Mouse (Mus musculus) CD8-positive naive resting alpha-beta T cell, adult 2 months (primary cell): ENCODE results near the gene Stat2.
A peak's percentile ranks its signal among the peaks of the same experiment; 100 is the strongest.

ENCODE experiments used
- DNase-seq, 2 experiments: peaks; one replicate each; pipeline ENCODE4 v3.0.0; 2022; ENCODE audit warnings: low read depth in 2 of 2, low spot score in 2 of 2

Gene Stat2

DNA sequence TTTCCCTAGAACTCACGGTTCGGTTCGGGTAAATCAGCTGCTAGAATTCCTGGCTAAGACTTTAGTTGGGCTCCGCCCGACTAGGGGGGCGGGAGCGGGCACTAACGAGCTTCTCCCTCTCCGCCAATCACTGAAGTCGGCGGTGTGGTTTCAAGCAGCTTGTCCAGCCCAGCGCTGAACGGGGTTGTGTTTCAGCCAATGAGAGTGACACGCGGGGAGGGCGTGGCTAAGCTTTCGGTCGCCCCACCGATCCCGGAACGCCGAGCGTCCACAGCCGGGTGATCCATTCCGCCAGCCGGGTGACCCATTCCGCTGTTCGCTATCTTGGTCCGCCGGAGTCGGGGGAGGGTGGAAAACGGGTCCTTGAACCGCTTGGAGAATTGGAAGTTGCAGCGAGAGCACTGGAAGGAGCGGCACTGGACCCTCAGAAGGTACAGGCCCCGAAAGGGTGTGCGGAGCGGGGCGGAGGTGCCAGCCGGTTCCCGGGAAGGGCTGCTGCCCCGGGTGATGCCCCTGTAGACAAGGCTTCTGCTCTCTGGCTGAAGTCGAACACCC, at the start of gene Stat2:
Stat2 (plus strand) TSS at position 273 of the 555 bp plus-strand sequence.
- peak; percentile 86 to 88 for DNase-seq

DNA sequence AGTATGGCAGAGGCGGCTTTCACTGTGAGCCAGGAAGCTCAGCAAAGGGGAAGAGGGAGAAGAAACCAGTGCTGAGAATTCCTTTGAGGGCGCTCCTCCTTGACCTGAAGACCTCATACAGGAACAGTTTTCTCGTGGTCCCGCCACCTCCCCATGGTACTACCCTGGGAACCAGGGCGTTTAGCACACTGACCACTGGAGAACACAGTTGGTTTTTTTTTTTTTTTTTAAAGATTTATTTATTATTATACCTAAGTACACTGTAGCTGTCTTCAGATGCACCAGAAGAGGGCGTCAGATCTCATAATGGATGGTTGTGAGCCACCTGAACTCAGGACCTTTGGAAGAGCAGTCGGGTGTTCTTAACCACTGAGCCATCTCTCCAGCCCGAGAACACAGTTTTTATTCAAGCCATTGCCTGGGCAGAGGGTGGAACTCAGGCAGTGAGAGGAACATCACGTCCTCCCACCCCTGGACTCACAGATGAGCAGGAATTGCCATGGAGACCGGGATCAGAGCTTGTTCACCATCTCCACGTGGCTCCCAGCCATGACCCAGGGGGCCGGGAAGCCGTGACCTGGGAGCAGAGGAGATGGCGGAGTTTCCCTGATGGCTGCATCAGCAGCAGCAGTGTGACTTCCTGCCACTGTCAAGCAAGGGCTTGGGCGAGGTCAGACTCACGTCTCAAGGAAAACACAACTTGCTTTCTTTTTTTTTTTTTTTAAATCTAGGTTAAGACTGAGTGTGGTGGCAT, 48.6 kb upstream of the Stat2 start:
- DNase-seq: peak in 1 of 2 experiments; percentile 8

DNA sequence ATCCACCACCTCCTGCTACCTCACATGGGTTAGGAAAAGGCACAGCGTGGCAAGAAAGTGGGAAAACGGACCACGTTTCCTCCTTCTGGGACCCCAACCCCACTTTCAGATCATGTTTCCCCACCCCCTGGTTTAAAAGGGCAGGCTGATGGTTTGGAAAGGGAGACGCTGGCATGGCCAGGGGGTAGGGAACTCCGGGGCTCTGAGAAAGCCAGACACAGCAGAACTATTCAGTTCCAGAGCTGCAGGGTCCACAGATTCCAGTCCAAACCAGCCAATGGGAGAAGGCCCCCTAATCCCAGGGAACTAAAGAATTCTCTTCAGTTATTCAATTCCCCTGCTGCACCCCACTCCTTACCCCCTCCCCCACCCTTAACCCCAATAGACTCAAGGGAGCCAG, 45.3 kb upstream of the Stat2 start:
- no peak for DNase-seq

DNA sequence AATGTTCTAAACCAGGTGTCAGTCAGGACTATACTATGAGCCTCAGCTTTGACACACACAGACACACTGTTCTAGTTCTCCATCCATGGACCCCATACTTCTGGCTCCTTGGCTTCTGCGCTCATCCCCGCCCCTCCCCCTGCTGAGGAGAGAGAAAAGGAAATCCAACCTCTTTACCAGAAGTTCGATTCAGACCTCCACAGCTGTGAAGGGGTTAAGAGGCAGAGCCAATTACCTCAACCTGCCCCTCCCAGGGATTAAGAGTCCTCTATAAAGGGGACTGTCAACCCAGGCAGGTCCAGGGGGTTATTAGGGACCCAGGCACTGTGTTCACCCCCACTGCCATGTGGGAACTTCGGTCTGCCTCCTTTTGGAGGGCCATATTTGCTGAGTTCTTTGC, 44.8 kb upstream of the Stat2 start, which contains the start of gene Mip:
Mip (plus strand) TSS at position 301 of the 400 bp plus-strand sequence.
- DNase-seq: no peak

DNA sequence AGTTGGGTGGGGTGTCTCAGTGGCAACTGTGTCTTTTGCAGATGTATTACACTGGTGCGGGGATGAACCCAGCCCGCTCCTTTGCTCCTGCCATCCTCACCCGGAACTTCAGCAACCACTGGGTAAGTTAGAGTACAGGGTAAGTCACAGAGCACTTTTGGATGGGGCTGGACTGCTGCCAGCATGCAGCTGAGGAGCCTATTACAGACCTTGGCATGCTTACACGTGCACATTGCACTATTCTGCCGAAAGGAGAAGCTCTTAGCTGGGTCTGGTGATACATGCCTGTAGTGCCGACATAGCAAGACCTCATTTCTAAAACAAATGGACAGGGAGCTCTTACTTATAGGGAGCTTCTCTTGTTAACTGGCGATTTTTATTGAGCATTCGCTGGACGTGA, 42.8 kb upstream of the Stat2 start:
- DNase-seq: no peak

DNA sequence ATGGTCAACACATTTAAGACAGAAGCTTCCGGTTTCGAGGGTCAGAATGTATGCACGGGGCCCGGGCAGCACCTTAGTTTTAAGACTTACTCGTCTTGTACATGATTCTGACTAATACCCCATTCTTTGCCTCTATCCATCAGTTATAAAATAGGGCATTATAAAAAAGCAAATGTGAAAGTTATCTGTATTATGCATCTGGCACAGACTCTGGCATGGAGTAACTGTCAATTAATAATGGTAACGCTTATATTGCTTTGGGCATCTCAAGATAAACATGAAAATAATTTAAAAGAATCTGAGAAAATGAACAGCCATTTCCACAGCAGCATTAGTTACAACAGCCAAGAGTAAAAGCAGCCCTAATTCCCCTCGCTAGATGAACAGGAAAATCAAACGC, 42.4 kb upstream of the Stat2 start:
- no peak for DNase-seq

DNA sequence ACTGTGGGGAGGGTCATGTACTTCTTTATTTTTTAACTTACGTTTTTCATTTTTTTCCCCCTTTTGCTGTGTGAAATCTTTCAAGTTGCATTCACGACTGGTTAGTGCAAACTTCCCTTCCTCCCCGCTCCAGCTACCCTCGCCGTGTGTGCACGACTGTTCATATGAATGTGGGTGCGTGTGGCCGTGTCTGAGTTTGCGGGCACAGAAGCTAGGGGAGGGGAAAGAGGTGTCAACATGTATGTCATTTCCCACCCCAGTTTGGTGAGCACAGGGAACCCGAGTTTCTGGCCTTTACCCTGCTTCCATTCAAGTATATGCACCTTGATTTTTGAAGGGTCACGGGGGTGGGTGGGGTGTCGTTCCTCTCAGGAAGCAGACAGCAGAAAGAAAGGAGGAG, 39.8 kb upstream of the Stat2 start:
- peak in 1 of 2 experiments; percentile 20 for DNase-seq

DNA sequence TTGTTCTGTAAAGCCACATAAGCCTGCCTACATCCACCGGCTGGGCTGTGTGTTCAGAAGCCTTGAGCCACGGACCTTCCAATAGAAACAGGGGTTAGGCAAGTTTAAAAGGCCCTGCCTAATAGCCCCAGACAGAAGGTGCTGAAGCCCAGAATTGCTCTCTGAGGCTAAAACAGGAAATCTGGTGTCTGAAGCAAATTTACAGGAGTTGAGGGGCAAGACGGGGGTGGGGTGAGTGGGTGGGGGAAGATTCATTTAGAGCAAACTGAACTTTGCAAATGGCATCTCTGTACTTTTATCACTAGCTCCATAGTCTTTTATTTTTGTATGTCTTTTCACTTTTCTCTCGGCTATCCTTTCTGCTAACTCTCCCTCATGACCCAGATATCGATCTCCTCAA, 39.2 kb upstream of the Stat2 start:
- DNase-seq: no peak

DNA sequence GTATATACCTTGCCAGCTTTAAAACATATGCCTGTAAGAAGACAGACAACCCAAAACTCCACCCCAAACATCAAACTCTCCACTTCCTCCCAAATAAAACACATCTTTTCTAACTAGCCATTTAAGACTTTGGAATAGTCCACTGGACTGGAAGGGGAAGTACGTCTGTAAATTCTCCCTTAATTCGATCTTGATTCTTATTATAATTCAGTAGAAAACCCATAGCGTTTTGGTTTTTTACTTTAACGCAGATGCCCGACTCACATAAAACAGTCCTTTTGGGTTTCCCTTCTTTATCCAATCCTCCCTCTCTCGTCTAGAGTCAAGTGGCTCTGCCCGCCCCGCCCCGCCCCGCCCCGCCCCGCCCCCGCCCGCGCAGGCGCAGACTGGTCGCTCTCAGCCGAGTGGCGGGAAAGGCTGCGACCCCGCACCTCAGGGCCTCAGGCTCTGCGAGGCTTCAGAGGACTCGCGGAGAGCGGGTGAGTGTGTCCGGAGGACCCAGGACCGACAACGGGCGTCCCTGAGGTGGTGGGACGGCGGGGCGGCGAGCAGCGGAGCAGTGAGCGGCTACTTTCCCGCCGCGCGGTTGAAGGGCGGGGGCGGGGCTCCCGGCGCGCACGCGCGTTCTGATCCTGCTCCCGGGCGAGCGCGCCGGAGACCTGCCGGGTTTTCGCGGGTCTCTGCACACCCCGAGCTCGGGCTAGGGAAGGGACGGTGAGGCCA, 38.5 kb upstream of the Stat2 start, which contains the start of gene Timeless:
Timeless (plus strand) TSS at position 369 of the 723 bp plus-strand sequence.
- peak; percentile 83 to 90 for DNase-seq

DNA sequence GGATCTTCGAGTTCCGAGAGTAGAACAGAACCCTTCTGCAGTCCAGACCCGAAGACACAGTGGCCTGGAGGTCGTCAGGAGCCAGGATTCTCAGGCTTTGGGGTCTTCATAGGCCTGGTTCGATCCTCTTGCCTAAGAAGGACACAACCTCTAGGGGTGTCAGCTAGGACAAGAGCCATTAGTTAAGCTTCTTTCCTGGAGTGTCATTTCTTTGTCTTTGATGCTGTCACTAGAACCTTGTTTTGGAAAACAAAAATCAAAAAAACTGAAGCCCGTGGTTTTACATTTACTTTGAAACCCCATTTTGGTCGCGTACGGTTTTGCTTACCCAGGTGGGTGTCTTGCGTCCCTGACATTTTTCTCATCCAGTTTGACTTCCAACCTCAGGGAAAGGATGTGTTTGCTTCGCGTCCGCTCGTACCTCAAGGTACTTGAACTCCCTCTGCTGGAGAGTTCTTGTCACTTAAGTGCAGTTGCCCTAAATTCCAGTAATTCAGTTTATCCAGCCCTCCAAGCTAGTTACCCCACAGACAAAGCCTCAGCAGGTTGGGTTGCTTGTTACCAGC, 37.9 kb upstream of the Stat2 start:
- peak; percentile 53 to 65 for DNase-seq

DNA sequence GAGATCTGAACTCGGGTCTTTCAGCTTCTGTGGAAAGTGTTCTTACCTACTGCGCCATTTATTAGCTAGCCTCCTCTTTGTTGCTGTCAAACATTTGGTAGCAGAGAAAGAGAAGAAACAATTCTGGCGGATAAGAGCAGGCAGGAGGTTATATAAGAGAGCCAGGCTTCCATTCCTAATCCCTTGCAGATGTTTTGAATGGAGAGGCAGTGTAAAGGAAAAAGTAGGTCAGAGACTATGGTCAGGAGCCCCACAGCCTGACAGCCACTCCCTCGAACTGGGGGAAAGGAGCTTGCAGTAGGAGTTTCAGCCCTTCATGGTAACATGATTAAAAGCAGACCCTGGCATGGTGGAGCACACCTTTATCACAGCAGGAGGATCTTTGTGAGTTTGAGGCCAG, 34.0 kb upstream of the Stat2 start:
- no peak for DNase-seq

DNA sequence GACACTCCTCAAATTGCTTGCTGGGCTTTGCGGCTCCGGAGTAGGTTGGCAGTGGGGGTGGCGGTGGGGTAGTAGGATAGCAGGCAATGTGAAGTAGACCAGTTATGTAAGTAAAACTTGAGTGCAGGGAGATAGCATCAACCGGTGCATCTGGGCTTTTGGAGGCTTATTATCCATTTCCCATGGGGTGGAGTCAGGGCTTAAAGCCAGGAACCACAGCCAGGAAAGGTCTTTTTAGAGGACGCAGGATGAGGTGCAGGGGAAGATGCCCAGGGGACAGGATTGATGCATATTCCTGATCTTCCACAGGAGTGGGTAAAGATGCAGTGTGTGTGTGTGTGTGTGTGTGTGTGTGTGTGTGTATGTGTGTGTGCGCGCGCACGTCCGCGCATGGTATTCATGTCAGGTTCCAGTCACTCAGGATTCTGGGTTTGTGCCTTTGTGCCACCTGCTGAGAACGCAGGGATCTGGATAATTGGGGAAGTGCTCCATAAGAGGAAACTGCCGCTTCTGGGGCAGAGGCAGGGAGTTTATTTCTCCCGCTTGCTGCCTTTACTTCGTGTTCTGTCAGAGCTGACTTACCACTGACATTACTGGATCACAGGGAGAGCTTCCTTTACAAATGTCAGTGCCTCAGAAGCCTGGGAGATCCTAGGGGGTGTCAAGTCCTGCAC, 32.4 kb upstream of the Stat2 start:
- no peak for DNase-seq

DNA sequence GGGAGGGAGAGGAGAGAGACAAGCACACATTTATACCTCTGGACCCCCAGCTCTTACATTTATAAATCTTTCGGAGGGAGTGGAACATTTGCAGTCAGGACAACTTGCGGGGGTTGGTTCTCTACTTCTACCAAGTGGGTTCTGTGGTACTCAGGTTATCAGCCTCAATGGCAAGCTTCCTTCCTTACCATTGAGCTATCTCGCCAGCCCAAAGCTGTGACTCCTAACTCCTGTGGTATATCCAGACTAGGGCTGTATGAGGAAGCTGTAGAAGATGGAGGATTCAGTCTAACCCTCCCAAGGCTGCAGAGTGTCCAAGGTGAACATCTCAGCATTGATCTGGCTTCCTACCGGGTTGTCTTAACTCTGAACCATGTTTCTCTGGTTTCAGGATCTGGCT, 31.2 kb upstream of the Stat2 start:
- no peak for DNase-seq

DNA sequence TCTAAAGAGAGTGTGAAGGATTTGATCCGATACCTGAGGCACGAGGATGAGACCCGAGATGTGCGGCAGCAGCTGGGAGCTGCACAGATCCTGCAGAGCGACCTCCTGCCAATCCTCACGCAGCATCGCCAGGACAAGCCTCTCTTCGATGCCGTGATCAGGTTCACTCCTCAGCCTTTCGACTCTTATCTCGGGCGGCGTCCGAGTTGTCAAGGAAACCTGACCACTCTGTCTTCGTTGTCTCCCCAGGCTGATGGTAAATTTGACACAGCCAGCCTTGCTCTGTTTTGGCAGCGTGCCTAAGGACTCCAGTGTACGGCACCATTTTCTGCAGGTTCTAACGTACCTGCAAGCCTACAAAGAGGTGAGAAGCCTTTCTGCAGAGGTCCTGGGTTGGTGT, 30.2 kb upstream of the Stat2 start:
- no peak for DNase-seq

DNA sequence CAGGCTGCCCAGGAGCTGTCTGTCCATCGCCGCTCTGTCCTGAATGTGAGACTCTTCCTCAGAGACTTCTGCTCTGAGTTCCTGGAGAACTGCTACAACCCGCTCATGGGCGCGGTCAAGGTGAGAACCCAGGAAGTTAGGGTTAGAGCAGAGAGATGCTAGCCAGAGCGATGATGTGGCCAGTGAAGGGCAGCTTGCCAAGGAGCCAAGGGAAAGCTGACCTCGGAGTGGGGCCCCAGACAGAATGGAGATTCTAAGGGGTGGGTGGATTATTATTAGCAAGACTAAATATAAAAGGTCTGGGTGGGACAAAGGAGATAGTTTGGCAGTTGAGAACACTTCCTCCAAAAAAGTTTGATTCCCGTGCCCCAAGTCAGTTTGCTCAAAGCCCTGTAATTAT, 27.1 kb upstream of the Stat2 start:
- DNase-seq: no peak

DNA sequence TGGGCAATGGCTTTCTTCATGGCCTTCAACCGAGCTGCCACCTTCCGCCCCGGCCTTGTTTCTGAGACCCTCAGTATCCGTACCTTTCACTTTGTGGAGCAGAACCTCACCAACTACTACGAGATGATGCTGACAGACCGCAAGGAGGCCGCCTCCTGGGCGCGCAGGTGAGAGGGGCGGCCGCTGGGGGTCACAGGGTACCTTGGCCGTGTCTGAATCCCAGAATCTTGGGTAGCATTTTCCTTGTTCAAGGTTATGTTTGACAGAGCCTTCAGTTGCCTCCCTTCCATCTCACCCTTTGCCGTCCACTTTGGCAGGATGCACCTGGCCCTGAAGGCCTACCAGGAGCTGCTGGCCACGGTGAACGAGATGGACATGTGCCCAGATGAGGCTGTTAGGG, 26.2 kb upstream of the Stat2 start:
- no peak for DNase-seq

DNA sequence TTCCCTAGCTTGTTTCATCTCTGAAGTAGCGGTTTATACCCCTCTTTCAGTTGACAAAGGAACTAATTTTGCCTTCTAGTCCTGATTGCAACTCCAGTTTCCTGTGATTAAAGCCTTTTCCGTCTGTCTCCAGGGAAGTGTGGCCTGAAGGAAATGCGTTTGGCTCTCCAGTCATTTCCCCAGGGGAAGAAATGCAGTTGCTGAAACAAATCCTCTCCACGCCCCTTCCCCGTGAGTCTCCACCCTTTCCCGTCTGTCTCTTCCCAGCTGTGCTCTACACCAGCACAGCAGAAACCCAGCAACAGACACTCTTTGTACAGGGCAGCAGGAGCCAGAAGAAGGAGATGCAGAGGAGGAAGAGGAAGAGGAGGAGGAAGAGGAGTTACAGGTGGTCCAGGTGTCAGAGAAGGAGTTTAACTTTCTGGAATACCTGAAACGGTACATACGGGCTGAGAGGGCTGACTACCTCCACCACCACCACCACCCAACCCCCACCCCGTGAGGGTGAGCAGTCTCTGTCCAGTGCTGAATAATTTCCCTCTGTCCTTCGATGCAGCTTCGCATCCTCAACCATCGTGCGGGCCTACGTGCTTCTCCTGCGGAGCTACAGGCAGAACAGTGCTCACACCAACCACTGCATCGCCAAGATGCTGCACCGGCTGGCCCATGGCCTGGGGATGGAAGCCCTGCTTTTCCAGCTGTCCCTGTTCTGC, 23.2 kb upstream of the Stat2 start:
- no peak for DNase-seq

DNA sequence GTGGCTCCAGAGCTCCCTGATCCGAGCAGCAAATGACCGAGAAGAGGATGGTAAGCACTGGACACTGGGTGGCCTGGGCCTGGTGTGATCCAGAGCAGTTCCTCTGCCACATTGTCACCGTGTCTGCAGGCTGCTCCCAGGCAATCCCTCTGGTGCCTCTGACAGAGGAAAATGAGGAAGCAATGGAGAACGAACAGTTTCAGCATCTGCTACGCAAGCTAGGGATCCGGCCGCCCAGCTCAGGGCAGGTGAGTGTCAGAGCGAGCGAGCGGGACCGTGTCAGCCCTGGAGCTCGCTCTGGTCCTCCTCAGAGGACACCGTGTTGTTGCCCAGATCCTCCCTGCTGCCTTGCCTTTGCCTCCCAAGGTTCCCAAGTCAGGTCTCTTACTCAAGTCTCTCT, 19.8 kb upstream of the Stat2 start:
- DNase-seq: no peak

DNA sequence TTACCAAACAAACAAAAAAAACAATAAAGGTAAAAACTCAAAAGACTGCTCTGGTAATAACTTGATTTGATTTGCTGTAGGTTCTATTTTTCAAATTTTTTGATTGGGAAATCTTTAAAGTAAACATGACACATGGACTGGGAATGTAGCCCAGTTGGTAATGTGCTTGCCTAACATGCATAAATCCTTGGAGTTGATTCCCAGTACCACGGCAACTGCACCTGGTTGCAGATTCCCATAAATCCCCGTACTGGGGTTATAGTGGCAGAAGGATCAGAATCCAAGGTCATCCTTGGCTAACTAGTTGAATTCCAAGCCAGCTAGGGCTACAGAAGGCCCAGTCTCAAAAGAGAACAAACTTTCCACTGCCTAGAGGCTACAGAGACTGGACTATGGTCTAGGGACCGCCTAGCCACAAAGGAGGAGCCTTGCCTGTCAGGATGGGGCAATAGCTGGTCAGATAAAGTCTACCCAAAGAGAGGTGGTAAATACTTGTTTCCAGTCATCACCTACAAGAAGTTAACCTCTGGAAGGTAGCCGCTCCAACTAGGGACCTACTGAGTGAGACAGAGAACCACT, 16.6 kb upstream of the Stat2 start, which contains the start of gene Apon:
Apon (plus strand) TSS at position 420 of the 579 bp plus-strand sequence.
- no peak for DNase-seq

DNA sequence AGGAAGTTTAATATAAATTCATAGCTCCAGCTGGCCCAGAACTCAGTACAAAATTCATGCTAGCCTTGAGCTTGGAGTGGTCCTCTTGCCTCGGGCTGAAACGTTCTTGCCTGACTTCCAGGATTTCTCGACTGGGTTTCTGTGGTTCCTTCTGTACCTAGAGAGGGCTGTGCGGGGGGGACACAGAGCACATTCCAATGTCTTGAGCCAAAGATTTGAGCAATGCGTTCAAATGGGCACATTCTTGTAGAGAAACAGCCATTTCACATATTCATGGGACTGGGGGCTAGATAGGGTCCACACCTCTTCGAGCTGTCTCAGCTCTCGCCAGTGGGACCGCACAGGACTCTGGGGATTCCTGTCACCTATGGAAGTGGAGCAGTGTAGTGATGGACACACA, 14.4 kb upstream of the Stat2 start:
- DNase-seq: no peak
